Comparison of ENCODE assay signal across 17 mouse cellular contexts in genomic region chrX:12511119-12511518, GRCm38 (mm10).
DNase-seq lines count a peak whose midpoint lies in the region; ATAC-seq lines count a peak whose summit lies in the region.
"Had no signal": no experiment of that assay in that cellular context is flagged by ENCODE, and none has a peak within 500 bp of the region (broad histone marks: within the 10 kb centered on the region; RNA-seq: fewer than 3 reads in every experiment).

No protein-coding gene starts in this region.

- DNase-seq in CD4-positive, CD25-positive, alpha-beta regulatory T cell, adult 2 months (ENCODE audit: low read depth, low spot score) = peak; percentile 35
- peak; percentile 9 for DNase-seq in kidney, adult 9 months
- no peak for DNase-seq in kidney, postnatal 14 days
- peak; percentile 24 for DNase-seq in thymus, postnatal 0 days (ENCODE audit: low spot score)
- no peak for DNase-seq in thymus, postnatal 10 days (ENCODE audit: low spot score in 2 of 2)
- DNase-seq in right cerebral cortex, adult 2 months (ENCODE audit: low spot score in 2 of 2) = no peak
- DNase-seq: adrenal gland, adult 2 months; cerebellum, adult 8-10 months; gastrocnemius, postnatal 14 days; heart, adult 18-20 months; heart, postnatal 4 days; lung, adult 2 months; lung, postnatal 4 days had no signal

- ATAC-seq in CD4-positive, CD25-positive, alpha-beta regulatory T cell, adult 4 months = no peak
- ATAC-seq in cerebellum, adult (ENCODE audit: insufficient number of reproducible peaks, low FRiP score, low TSS enrichment) = no peak
- ATAC-seq: forebrain, embryonic 13.5 days; hindbrain, embryonic 16.5 days had no signal

Comparison
In these comparisons a context has a peak if more than half of its experiments do, and no peak if none do; other contexts are left out.
1. DNase-seq: peak in CD4-positive, CD25-positive, alpha-beta regulatory T cell, adult 2 months (single experiment), kidney, adult 9 months (single experiment) and thymus, postnatal 0 days (single experiment); none in kidney, postnatal 14 days (single experiment), thymus, postnatal 10 days (0 of 2) and right cerebral cortex, adult 2 months (0 of 2).